Mouse (Mus musculus): ENCODE data around the gene Lpo.

Gene Lpo

GRCm38 (mm10) chr11:87758161-87758911 lies 69.8 kb downstream of the Lpo start:
- no peak for DNase-seq

- no peak for DNase-seq
These were observed 70.8 kb downstream of the Lpo start for GRCm38 (mm10) chr11:87757001-87757954.
